Mouse (Mus musculus) spleen, adult 2 months (tissue): ENCODE measurements at regions not wholly inside any gene's neighbourhood (a gene's known extent, or its start where the extent isn't known, plus 50 kb on each side); places are given as distances from the start of the nearest gene placed in this dataset.

ENCODE experiments used
- CTCF ChIP-seq: fragments of 200-500 bp; IDR thresholded peaks from 2 replicates; pipeline ENCODE4 v1.5.1; 2011; ENCODE audit warnings: mild to moderate bottlenecking, inconsistent platforms; ENCODE audit not compliant: insufficient read depth, insufficient read length, insufficient replicate concordance; ENCODE audit errors: extremely low read depth
- POLR2A ChIP-seq: fragments of 200-500 bp; IDR thresholded peaks from 2 replicates; pipeline ENCODE4 v1.6.1; 2011; ENCODE audit warnings: low read depth, low read length, inconsistent platforms

- TF ChIP-seq CTCF = no peak
- TF ChIP-seq POLR2A = no peak
These were observed 61.5 kb upstream of the Gls start for GRCm38 (mm10) chr1:52294521-52294920.
